Mouse (Mus musculus) heart, postnatal 14 days (tissue): Measurements from ENCODE around the gene Lrrc43. TPM values are rescaled to one million over a fixed set of nuclear protein-coding genes. Genes with fewer than 3 reads are reported as not detected.
"Not testable (repeated sequence)": the region's sequence is repeated elsewhere in the genome, so short reads cannot be mapped to it uniquely, and the experiment has no call there.

Source experiments
- DNase-seq, 2 experiments: peaks; one replicate each; pipeline ENCODE4 v3.0.0; 2021 to 2022
- intact Hi-C: fragments of 180-260 bp; cut with DNase I; formaldehyde crosslinking; loops from one replicate; pipeline ENCODE4 v1.15.1; 2025
- microRNA-seq, 2 experiments: library from miRNA; unstranded; fragments of <30 nt; microRNA quantifications; one replicate each; pipeline ENCODE4 v1.2.0; 2021 to 2022
- total RNA-seq, 2 experiments: library from RNA; stranded (reverse); gene quantifications; 2 replicates each; pipeline ENCODE4 v1.2.3; 2021

The Lrrc43 gene
- total RNA-seq, 2 experiments from 2014 or later = 0.22 TPM; not detected in 1

GRCm38 (mm10) chr5:123511426-123511825, 22.3 kb downstream of the Lrrc43 start:
- DNase-seq, intact Hi-C loops: not testable (repeated sequence)

GRCm38 (mm10) chr5:123512102-123512501, 23.0 kb downstream of the Lrrc43 start:
- DNase-seq = no peak
- intact Hi-C loops = no loop called here

- intact Hi-C loops = no loop called here
- DNase-seq = no peak
Observed at GRCm38 (mm10) chr5:123514871-123515270, 25.8 kb downstream of the Lrrc43 start.

- no peak for DNase-seq
- intact Hi-C loops = no loop called here
Observed at GRCm38 (mm10) chr5:123520666-123521065, 31.6 kb downstream of the Lrrc43 start.

- intact Hi-C loops = no loop called here
Observed at GRCm38 (mm10) chr5:123521621-123522020, 32.5 kb downstream of the Lrrc43 start.

GRCm38 (mm10) chr5:123522166-123522565, 33.1 kb downstream of the Lrrc43 start:
- no peak for DNase-seq
- intact Hi-C loops = no loop called here

More at GRCm38 (mm10) chr5:123521621-123522020, 32.5 kb downstream of the Lrrc43 start:
- no peak for DNase-seq

- DNase-seq = peak; percentile 98
- intact Hi-C loops = no loop called here
Observed at GRCm38 (mm10) chr5:123523692-123524392, 34.7 kb downstream of the Lrrc43 start, which contains the start of gene Diablo. TSS of gene Diablo (minus strand) at chr5:123524176.

- intact Hi-C loops = no loop called here
- DNase-seq = no peak
Observed at GRCm38 (mm10) chr5:123524393-123524750, 35.3 kb downstream of the Lrrc43 start.

GRCm38 (mm10) chr5:123525281-123525680, 36.2 kb downstream of the Lrrc43 start, which contains the start of gene Gm49027:
TSS of gene Gm49027 (minus strand) at chr5:123525488.
- intact Hi-C loops = no loop called here
- no peak for DNase-seq

- intact Hi-C loops = no loop called here
- DNase-seq = no peak
Observed at GRCm38 (mm10) chr5:123525916-123526495, 36.9 kb downstream of the Lrrc43 start.

- intact Hi-C loops = no loop called here
Observed at GRCm38 (mm10) chr5:123528641-123529040, 39.5 kb downstream of the Lrrc43 start.

GRCm38 (mm10) chr5:123530056-123530455, 41.0 kb downstream of the Lrrc43 start:
- DNase-seq = no peak

More at GRCm38 (mm10) chr5:123528641-123529040, 39.5 kb downstream of the Lrrc43 start:
- DNase-seq = no peak

GRCm38 (mm10) chr5:123533801-123534200, 44.7 kb downstream of the Lrrc43 start:
- DNase-seq = no peak
- intact Hi-C loops = no loop called here

More at GRCm38 (mm10) chr5:123530056-123530455, 41.0 kb downstream of the Lrrc43 start:
- intact Hi-C loops = no loop called here

- DNase-seq = no peak
Observed at GRCm38 (mm10) chr5:123555693-123556092, 66.6 kb downstream of the Lrrc43 start.

GRCm38 (mm10) chr5:123556451-123556850, 67.3 kb downstream of the Lrrc43 start:
- intact Hi-C loops = no loop called here
- DNase-seq = peak; percentile 64 to 73

More at GRCm38 (mm10) chr5:123555693-123556092, 66.6 kb downstream of the Lrrc43 start:
- intact Hi-C loops = no loop called here

Small RNAs within 50 kb of the gene (microRNA-seq; reads per million reads assigned to microRNA genes)
- gene Mir7647 = 0.85 to 2.4 reads per million in 2 experiments

Other genes with a start within 250 kb of the Lrrc43 start
- gene Wdr66, start 237.2 kb upstream of the Lrrc43 start, total RNA-seq = under 1 TPM; 0.81 to 0.93 TPM
- 1 to 10 TPM; 9.1 to 9.5 TPM for gene Bcl7a, start 145.5 kb upstream of the Lrrc43 start, total RNA-seq
- 10 to 100 TPM; 29.0 to 29.9 TPM for gene Mlxip, start 94.5 kb upstream of the Lrrc43 start, total RNA-seq
- not detected for gene Il31, start 184 bp downstream of the Lrrc43 start, total RNA-seq
- gene B3gnt4, start 21.2 kb downstream of the Lrrc43 start, total RNA-seq = not detected
- gene Diablo, start 34.9 kb downstream of the Lrrc43 start, total RNA-seq = 10 to 100 TPM; 64.9 to 67.0 TPM
- 1 to 10 TPM in 1 of 2 experiments, not detected in 1; 1.3 TPM for gene Gm49027, start 36.2 kb downstream of the Lrrc43 start, total RNA-seq
- 10 to 100 TPM; 31.8 to 32.9 TPM for gene Vps33a, start 83.7 kb downstream of the Lrrc43 start, total RNA-seq
- gene Clip1, start 195.3 kb downstream of the Lrrc43 start, total RNA-seq = 100 to 1,000 TPM; 118 to 125 TPM
- 10 to 100 TPM; 30.9 to 35.7 TPM for gene Zcchc8, start 231.8 kb downstream of the Lrrc43 start, total RNA-seq